Mouse (Mus musculus): ENCODE data around the gene Htr6. TPM values are rescaled to one million over a fixed set of nuclear protein-coding genes. Genes with fewer than 3 reads are reported as not detected.

Htr6 gene
- polyA plus RNA-seq (2014; fragmentation: Nextera tagmentation; extraction: Ambion mirVana), result 0.58 and 0.65 TPM in 2 replicates

GRCm38 (mm10) chr4:139075041-139075711 lies at the start of gene Htr6:
Gene Htr6 (minus strand): TSS chr4:139075570.
- Histone ChIP-seq H3K27ac (no peak within 1 kb of the TSS), H3K4me1 (replicated peaks; ENCODE audit: control insufficient read depth, insufficient read depth, low read length) (0 out of 2 replicates have a peak, but pooled peaks cover 6% of the 10 kb centered on the region), H3K9ac (peak within 1 kb of the TSS; percentile 67), H3K36me3 (replicated peaks; ENCODE audit: control insufficient read depth, insufficient read depth) (no peaks in the 10 kb centered on the region), H3K9me3 (ENCODE audit: control insufficient read depth, low read length) (no peaks in the 10 kb centered on the region), H3K4me2 (replicated peaks) (peak within 1 kb of the TSS; percentile 72), H3K4me3 (replicated peaks; ENCODE audit: low read length) (peak within 1 kb of the TSS; percentile 55), H3K27me3 (ENCODE audit: control insufficient read depth, insufficient read depth, low read length) (peaks cover 58% of the 10 kb centered on the region)
- ATAC-seq (ENCODE audit: low FRiP score) (peak; percentile 23; the same call in 1 of the 2 replicates), DNase-seq (ENCODE audit: low spot score) (no peak)
- under 1% methylated on average over 67 of the region's 77 CpGs for WGBS

- H3K9me3 ChIP-seq (ENCODE audit: control insufficient read depth, low read length), result no peaks in the 10 kb centered on the region
- no peaks in the 10 kb centered on the region for H3K27me3 ChIP-seq (ENCODE audit: control insufficient read depth, insufficient read depth, low read length)
- H3K4me2 ChIP-seq (replicated peaks), result no peak overlapping the region
- WGBS, result 93% methylated on average over 6 of the region's 6 CpGs
- no peak overlapping the region for H3K27ac ChIP-seq
- no peaks in the 10 kb centered on the region for H3K36me3 ChIP-seq (replicated peaks; ENCODE audit: control insufficient read depth, insufficient read depth)
- peaks cover 13% of the 10 kb centered on the region for H3K4me1 ChIP-seq (replicated peaks; ENCODE audit: control insufficient read depth, insufficient read depth, low read length)
- H3K9ac ChIP-seq, result no peak overlapping the region
- ATAC-seq (ENCODE audit: low FRiP score), result no peak
- DNase-seq (ENCODE audit: low spot score), result no peak
- H3K4me3 ChIP-seq (replicated peaks; ENCODE audit: low read length), result no peak overlapping the region
Observed at GRCm38 (mm10) chr4:139124940-139125339, 49.6 kb upstream of the Htr6 start.

- H3K27ac ChIP-seq, result no peak overlapping the region
- 95% methylated on average over 4 of the region's 4 CpGs for WGBS
- H3K4me1 ChIP-seq (replicated peaks; ENCODE audit: control insufficient read depth, insufficient read depth, low read length), result no peaks in the 10 kb centered on the region
- no peak for ATAC-seq (ENCODE audit: low FRiP score)
- no peak overlapping the region for H3K4me3 ChIP-seq (replicated peaks; ENCODE audit: low read length)
- H3K36me3 ChIP-seq (replicated peaks; ENCODE audit: control insufficient read depth, insufficient read depth), result no peaks in the 10 kb centered on the region
- no peaks in the 10 kb centered on the region for H3K27me3 ChIP-seq (ENCODE audit: control insufficient read depth, insufficient read depth, low read length)
- H3K9ac ChIP-seq, result no peak overlapping the region
- DNase-seq (ENCODE audit: low spot score), result no peak
- H3K9me3 ChIP-seq (ENCODE audit: control insufficient read depth, low read length), result no peaks in the 10 kb centered on the region
- no peak overlapping the region for H3K4me2 ChIP-seq (replicated peaks)
Observed at GRCm38 (mm10) chr4:139122557-139122956, 47.2 kb upstream of the Htr6 start.

- no peaks in the 10 kb centered on the region for H3K9me3 ChIP-seq (ENCODE audit: control insufficient read depth, low read length)
- WGBS, result 82% methylated on average over 7 of the region's 7 CpGs
- H3K27me3 ChIP-seq (ENCODE audit: control insufficient read depth, insufficient read depth, low read length), result no peaks in the 10 kb centered on the region
- no peak for DNase-seq (ENCODE audit: low spot score)
- no peak overlapping the region for H3K9ac ChIP-seq
- H3K4me3 ChIP-seq (replicated peaks; ENCODE audit: low read length), result no peak overlapping the region
- no peak overlapping the region for H3K27ac ChIP-seq
- H3K36me3 ChIP-seq (replicated peaks; ENCODE audit: control insufficient read depth, insufficient read depth), result no peaks in the 10 kb centered on the region
- no peak for ATAC-seq (ENCODE audit: low FRiP score)
- no peaks in the 10 kb centered on the region for H3K4me1 ChIP-seq (replicated peaks; ENCODE audit: control insufficient read depth, insufficient read depth, low read length)
- no peak overlapping the region for H3K4me2 ChIP-seq (replicated peaks)
Observed at GRCm38 (mm10) chr4:139120998-139121397, 45.6 kb upstream of the Htr6 start.

GRCm38 (mm10) chr4:139120281-139120814 lies 45.0 kb upstream of the Htr6 start:
- DNase-seq (ENCODE audit: low spot score) (no peak), ATAC-seq (ENCODE audit: low FRiP score) (no peak)
- Histone ChIP-seq H3K4me3 (replicated peaks; ENCODE audit: low read length) (no peak overlapping the region), H3K9me3 (ENCODE audit: control insufficient read depth, low read length) (no peaks in the 10 kb centered on the region), H3K9ac (no peak overlapping the region), H3K27ac (no peak overlapping the region), H3K36me3 (replicated peaks; ENCODE audit: control insufficient read depth, insufficient read depth) (no peaks in the 10 kb centered on the region), H3K4me2 (replicated peaks) (no peak overlapping the region), H3K27me3 (ENCODE audit: control insufficient read depth, insufficient read depth, low read length) (no peaks in the 10 kb centered on the region), H3K4me1 (replicated peaks; ENCODE audit: control insufficient read depth, insufficient read depth, low read length) (no peaks in the 10 kb centered on the region)
- 91% methylated on average over 4 of the region's 4 CpGs for WGBS

GRCm38 (mm10) chr4:139116356-139117063 lies 41.1 kb upstream of the Htr6 start:
- Histone ChIP-seq H3K9me3 (ENCODE audit: control insufficient read depth, low read length) (no peaks in the 10 kb centered on the region), H3K27ac (no peak overlapping the region), H3K4me3 (replicated peaks; ENCODE audit: low read length) (no peak overlapping the region), H3K4me2 (replicated peaks) (no peak overlapping the region), H3K27me3 (ENCODE audit: control insufficient read depth, insufficient read depth, low read length) (no peaks in the 10 kb centered on the region), H3K4me1 (replicated peaks; ENCODE audit: control insufficient read depth, insufficient read depth, low read length) (no peaks in the 10 kb centered on the region), H3K36me3 (replicated peaks; ENCODE audit: control insufficient read depth, insufficient read depth) (no peaks in the 10 kb centered on the region), H3K9ac (no peak overlapping the region)
- 90% methylated on average over 3 of the region's 3 CpGs for WGBS
- no peak for ATAC-seq (ENCODE audit: low FRiP score)
- DNase-seq (ENCODE audit: low spot score), result no peak

- no peaks in the 10 kb centered on the region for H3K4me1 ChIP-seq (replicated peaks; ENCODE audit: control insufficient read depth, insufficient read depth, low read length)
- no peak for ATAC-seq (ENCODE audit: low FRiP score)
- WGBS, result 94% methylated on average over 5 of the region's 5 CpGs
- no peaks in the 10 kb centered on the region for H3K36me3 ChIP-seq (replicated peaks; ENCODE audit: control insufficient read depth, insufficient read depth)
- no peak for DNase-seq (ENCODE audit: low spot score)
- H3K9me3 ChIP-seq (ENCODE audit: control insufficient read depth, low read length), result no peaks in the 10 kb centered on the region
- H3K4me2 ChIP-seq (replicated peaks), result no peak overlapping the region
- no peak overlapping the region for H3K4me3 ChIP-seq (replicated peaks; ENCODE audit: low read length)
- H3K9ac ChIP-seq, result no peak overlapping the region
- no peak overlapping the region for H3K27ac ChIP-seq
- H3K27me3 ChIP-seq (ENCODE audit: control insufficient read depth, insufficient read depth, low read length), result no peaks in the 10 kb centered on the region
Observed at GRCm38 (mm10) chr4:139115721-139116120, 40.4 kb upstream of the Htr6 start.

GRCm38 (mm10) chr4:139112482-139112881 lies 37.1 kb upstream of the Htr6 start:
- ATAC-seq (ENCODE audit: low FRiP score) (no peak), DNase-seq (ENCODE audit: low spot score) (no peak)
- Histone ChIP-seq H3K4me2 (replicated peaks) (no peak overlapping the region), H3K4me1 (replicated peaks; ENCODE audit: control insufficient read depth, insufficient read depth, low read length) (no peaks in the 10 kb centered on the region), H3K36me3 (replicated peaks; ENCODE audit: control insufficient read depth, insufficient read depth) (no peaks in the 10 kb centered on the region), H3K9me3 (ENCODE audit: control insufficient read depth, low read length) (no peaks in the 10 kb centered on the region), H3K27ac (no peak overlapping the region), H3K9ac (no peak overlapping the region), H3K27me3 (ENCODE audit: control insufficient read depth, insufficient read depth, low read length) (no peaks in the 10 kb centered on the region), H3K4me3 (replicated peaks; ENCODE audit: low read length) (no peak overlapping the region)
- WGBS, result 70% methylated on average over 3 of the region's 3 CpGs

- no peak overlapping the region for H3K4me2 ChIP-seq (replicated peaks)
- no peaks in the 10 kb centered on the region for H3K9me3 ChIP-seq (ENCODE audit: control insufficient read depth, low read length)
- ATAC-seq (ENCODE audit: low FRiP score) (no peak), DNase-seq (ENCODE audit: low spot score) (no peak)
- no peaks in the 10 kb centered on the region for H3K36me3 ChIP-seq (replicated peaks; ENCODE audit: control insufficient read depth, insufficient read depth)
- no peaks in the 10 kb centered on the region for H3K4me1 ChIP-seq (replicated peaks; ENCODE audit: control insufficient read depth, insufficient read depth, low read length)
- no peaks in the 10 kb centered on the region for H3K27me3 ChIP-seq (ENCODE audit: control insufficient read depth, insufficient read depth, low read length)
- no peak overlapping the region for H3K4me3 ChIP-seq (replicated peaks; ENCODE audit: low read length)
- no peak overlapping the region for H3K9ac ChIP-seq
- no peak overlapping the region for H3K27ac ChIP-seq
- 59% methylated on average over 3 of the region's 3 CpGs for WGBS
Observed at GRCm38 (mm10) chr4:139111421-139111820, 36.1 kb upstream of the Htr6 start.

All from hindbrain, embryonic 14.5 days (tissue).